Mouse (Mus musculus) heart, embryonic 15.5 days (tissue): ENCODE results near the gene Ncoa7. TPM values are rescaled to one million over a fixed set of nuclear protein-coding genes. Genes with fewer than 3 reads are reported as not detected.

ENCODE experiments used
- ATAC-seq: fragments of 200-750 bp; cut with Nextera tagmentation; replicated peaks from 2 replicates; pipeline ENCODE4 v1.8.0; 2017; ENCODE audit warnings: low read depth, moderate TSS enrichment; ENCODE audit not compliant: insufficient number of reproducible peaks, insufficient read depth, low FRiP score
- H3K27ac ChIP-seq: fragments of 300-500 bp; sonication (generic); 2 replicates; pipeline ENCODE4 v1.5.1; 2015; ENCODE audit warnings: mild to moderate bottlenecking, inconsistent platforms
- H3K27me3 ChIP-seq: fragments of 300-500 bp; sonication (generic); 2 replicates; pipeline ENCODE4 v1.6.1; 2015; ENCODE audit warnings: inconsistent platforms
- H3K36me3 ChIP-seq: fragments of 300-500 bp; sonication (generic); 2 replicates; pipeline ENCODE4 v1.6.1; 2015; ENCODE audit warnings: mild to moderate bottlenecking, inconsistent platforms
- H3K4me1 ChIP-seq: fragments of 300-500 bp; sonication (generic); replicated peaks from 2 replicates; pipeline ENCODE4 v1.6.1; 2015; ENCODE audit warnings: inconsistent platforms
- H3K4me2 ChIP-seq: fragments of 300-500 bp; sonication (generic); 2 replicates; pipeline ENCODE4 v1.6.1; 2015; ENCODE audit warnings: inconsistent platforms, mild to moderate bottlenecking, moderate library complexity
- H3K4me3 ChIP-seq: fragments of 300-500 bp; sonication (generic); 2 replicates; pipeline ENCODE4 v1.5.1; 2015; ENCODE audit warnings: mild to moderate bottlenecking, inconsistent platforms
- H3K9ac ChIP-seq: fragments of 300-500 bp; sonication (generic); 2 replicates; pipeline ENCODE4 v1.6.1; 2015; ENCODE audit warnings: mild to moderate bottlenecking, inconsistent platforms
- H3K9me3 ChIP-seq: fragments of 300-500 bp; sonication (generic); replicated peaks from 2 replicates; pipeline ENCODE4 v1.6.1; 2016; ENCODE audit warnings: inconsistent platforms
- WGBS: fragments of 180-500 bp; shearing (Covaris S2); methylation state at CpG from one replicate; pipeline ENCODE4 v1.1.7; 2015; ENCODE audit warnings: mixed read lengths; 5-methylcytosine and 5-hydroxymethylcytosine counted together
- polyA plus RNA-seq: library from polyadenylated mRNA; unstranded; fragments of >200 nt; fragmentation: Nextera tagmentation; extraction: Ambion mirVana; gene quantifications from 2 replicates; pipeline ENCODE4 v1.2.1, GENCODE M21; 2015

Gene Ncoa7
- polyA plus RNA-seq, 1 experiment from 2014 or later: 7.7 TPM

- H3K27ac ChIP-seq: no peak overlapping the region
- no peaks in the 10 kb centered on the region for H3K9me3 ChIP-seq
- no peak for ATAC-seq
- H3K4me3 ChIP-seq: no peak overlapping the region
- H3K4me2 ChIP-seq: no peak overlapping the region
- H3K9ac ChIP-seq: no peak overlapping the region
- H3K36me3 ChIP-seq: no peaks in the 10 kb centered on the region
- H3K4me1 ChIP-seq: peaks cover 2% of the 10 kb centered on the region; the same call in 1 of the 2 replicates
- H3K27me3 ChIP-seq: no peaks in the 10 kb centered on the region
- 90% methylated on average over 4 of the region's 4 CpGs for WGBS
Observed at GRCm38 (mm10) chr10:30762284-30762964, 40.7 kb downstream of the Ncoa7 start.

- H3K4me2 ChIP-seq: no peak overlapping the region
- H3K27ac ChIP-seq: no peak overlapping the region
- H3K4me3 ChIP-seq: no peak overlapping the region
- H3K9me3 ChIP-seq: no peaks in the 10 kb centered on the region
- H3K36me3 ChIP-seq: no peaks in the 10 kb centered on the region
- WGBS: 83% methylated on average over 8 of the region's 8 CpGs
- H3K4me1 ChIP-seq: peaks cover 8% of the 10 kb centered on the region
- H3K27me3 ChIP-seq: no peaks in the 10 kb centered on the region
- no peak for ATAC-seq
- no peak overlapping the region for H3K9ac ChIP-seq
Observed at GRCm38 (mm10) chr10:30759360-30760147, 43.6 kb downstream of the Ncoa7 start.

- Histone ChIP-seq H3K36me3 (no peaks in the 10 kb centered on the region), H3K4me2 (no peak overlapping the region), H3K4me1 (peaks cover 5% of the 10 kb centered on the region; the same call in 1 of the 2 replicates), H3K27me3 (no peaks in the 10 kb centered on the region), H3K9ac (no peak overlapping the region), H3K27ac (no peak overlapping the region), H3K4me3 (no peak overlapping the region), H3K9me3 (no peaks in the 10 kb centered on the region)
- ATAC-seq: no peak
Observed at GRCm38 (mm10) chr10:30756064-30756463, 47.1 kb downstream of the Ncoa7 start.

GRCm38 (mm10) chr10:30754825-30755457 is 48.2 kb downstream of the Ncoa7 start:
- Histone ChIP-seq H3K27ac (peak overlapping the region; percentile 16; the same call in 1 of the 2 replicates), H3K4me1 (peaks cover 5% of the 10 kb centered on the region; the same call in 1 of the 2 replicates), H3K27me3 (no peaks in the 10 kb centered on the region), H3K9me3 (no peaks in the 10 kb centered on the region), H3K9ac (no peak overlapping the region), H3K4me3 (peak overlapping the region; percentile 13; the same call in 1 of the 2 replicates), H3K4me2 (peak overlapping the region; percentile 36), H3K36me3 (no peaks in the 10 kb centered on the region)
- WGBS: 22% methylated on average over 4 of the region's 4 CpGs
- no peak for ATAC-seq

- Histone ChIP-seq H3K9me3 (no peaks in the 10 kb centered on the region), H3K4me2 (no peak overlapping the region), H3K36me3 (no peaks in the 10 kb centered on the region), H3K27ac (no peak overlapping the region), H3K4me1 (peaks cover 5% of the 10 kb centered on the region; the same call in 1 of the 2 replicates), H3K27me3 (no peaks in the 10 kb centered on the region), H3K4me3 (no peak overlapping the region), H3K9ac (no peak overlapping the region)
- WGBS: 85% methylated on average over 3 of the region's 3 CpGs
- no peak for ATAC-seq
Observed at GRCm38 (mm10) chr10:30754082-30754481, 49.0 kb downstream of the Ncoa7 start.

GRCm38 (mm10) chr10:30752485-30752884 is 50.6 kb downstream of the Ncoa7 start:
- Histone ChIP-seq H3K4me3 (no peak overlapping the region), H3K4me1 (peaks cover 5% of the 10 kb centered on the region; the same call in 1 of the 2 replicates), H3K27me3 (no peaks in the 10 kb centered on the region), H3K4me2 (no peak overlapping the region), H3K27ac (no peak overlapping the region), H3K36me3 (no peaks in the 10 kb centered on the region), H3K9me3 (no peaks in the 10 kb centered on the region), H3K9ac (no peak overlapping the region)
- ATAC-seq: no peak
- 83% methylated on average over 3 of the region's 3 CpGs for WGBS

- H3K27me3 ChIP-seq: no peaks in the 10 kb centered on the region
- no peaks in the 10 kb centered on the region for H3K9me3 ChIP-seq
- WGBS: 90% methylated on average over 4 of the region's 4 CpGs
- H3K4me3 ChIP-seq: no peak overlapping the region
- no peak overlapping the region for H3K27ac ChIP-seq
- H3K9ac ChIP-seq: no peak overlapping the region
- no peaks in the 10 kb centered on the region for H3K36me3 ChIP-seq
- H3K4me2 ChIP-seq: no peak overlapping the region
- H3K4me1 ChIP-seq: peaks cover 5% of the 10 kb centered on the region; the same call in 1 of the 2 replicates
- no peak for ATAC-seq
Observed at GRCm38 (mm10) chr10:30751586-30751985, 51.5 kb downstream of the Ncoa7 start.

GRCm38 (mm10) chr10:30749807-30750206 is 53.3 kb downstream of the Ncoa7 start:
- H3K27ac ChIP-seq: no peak overlapping the region
- no peak overlapping the region for H3K4me3 ChIP-seq
- ATAC-seq: no peak
- no peak overlapping the region for H3K9ac ChIP-seq
- peaks cover 2% of the 10 kb centered on the region; the same call in 1 of the 2 replicates for H3K4me1 ChIP-seq
- 68% methylated on average over 4 of the region's 4 CpGs for WGBS
- no peak overlapping the region for H3K4me2 ChIP-seq
- H3K36me3 ChIP-seq: no peaks in the 10 kb centered on the region
- H3K27me3 ChIP-seq: no peaks in the 10 kb centered on the region
- no peaks in the 10 kb centered on the region for H3K9me3 ChIP-seq

- Histone ChIP-seq H3K4me3 (no peak overlapping the region), H3K9me3 (no peaks in the 10 kb centered on the region), H3K27ac (no peak overlapping the region), H3K9ac (no peak overlapping the region), H3K36me3 (no peaks in the 10 kb centered on the region), H3K27me3 (no peaks in the 10 kb centered on the region), H3K4me1 (no peaks in the 10 kb centered on the region), H3K4me2 (no peak overlapping the region)
- WGBS: 90% methylated on average over 3 of the region's 3 CpGs
- no peak for ATAC-seq
Observed at GRCm38 (mm10) chr10:30745238-30745974, 57.7 kb downstream of the Ncoa7 start.

- no peak for ATAC-seq
- H3K9me3 ChIP-seq: no peaks in the 10 kb centered on the region
Observed at GRCm38 (mm10) chr10:30743275-30743674, 59.9 kb downstream of the Ncoa7 start.

GRCm38 (mm10) chr10:30738403-30738802 is 64.7 kb downstream of the Ncoa7 start:
- H3K27ac ChIP-seq: no peak overlapping the region
- no peaks in the 10 kb centered on the region for H3K36me3 ChIP-seq
- no peak overlapping the region for H3K9ac ChIP-seq
- H3K9me3 ChIP-seq: no peaks in the 10 kb centered on the region
- no peak for ATAC-seq
- H3K4me2 ChIP-seq: no peak overlapping the region
- no peaks in the 10 kb centered on the region for H3K27me3 ChIP-seq
- H3K4me3 ChIP-seq: no peak overlapping the region
- 91% methylated on average over 3 of the region's 3 CpGs for WGBS
- no peaks in the 10 kb centered on the region for H3K4me1 ChIP-seq

More at GRCm38 (mm10) chr10:30743275-30743674, 59.9 kb downstream of the Ncoa7 start:
- Histone ChIP-seq H3K4me2 (no peak overlapping the region), H3K9ac (no peak overlapping the region), H3K36me3 (no peaks in the 10 kb centered on the region), H3K4me1 (no peaks in the 10 kb centered on the region), H3K27me3 (no peaks in the 10 kb centered on the region), H3K4me3 (no peak overlapping the region), H3K27ac (no peak overlapping the region)
